Mouse (Mus musculus): ENCODE data around the gene Ccdc160. TPM values are rescaled to one million over a fixed set of nuclear protein-coding genes. Genes with fewer than 3 reads are reported as not detected.
A peak's percentile ranks its signal among the peaks of the same experiment; 100 is the strongest.

Gene Ccdc160
- polyA plus RNA-seq (2015; fragmentation: Nextera tagmentation; extraction: Ambion mirVana) = 7.5 and 7.8 TPM in 2 replicates

DNA sequence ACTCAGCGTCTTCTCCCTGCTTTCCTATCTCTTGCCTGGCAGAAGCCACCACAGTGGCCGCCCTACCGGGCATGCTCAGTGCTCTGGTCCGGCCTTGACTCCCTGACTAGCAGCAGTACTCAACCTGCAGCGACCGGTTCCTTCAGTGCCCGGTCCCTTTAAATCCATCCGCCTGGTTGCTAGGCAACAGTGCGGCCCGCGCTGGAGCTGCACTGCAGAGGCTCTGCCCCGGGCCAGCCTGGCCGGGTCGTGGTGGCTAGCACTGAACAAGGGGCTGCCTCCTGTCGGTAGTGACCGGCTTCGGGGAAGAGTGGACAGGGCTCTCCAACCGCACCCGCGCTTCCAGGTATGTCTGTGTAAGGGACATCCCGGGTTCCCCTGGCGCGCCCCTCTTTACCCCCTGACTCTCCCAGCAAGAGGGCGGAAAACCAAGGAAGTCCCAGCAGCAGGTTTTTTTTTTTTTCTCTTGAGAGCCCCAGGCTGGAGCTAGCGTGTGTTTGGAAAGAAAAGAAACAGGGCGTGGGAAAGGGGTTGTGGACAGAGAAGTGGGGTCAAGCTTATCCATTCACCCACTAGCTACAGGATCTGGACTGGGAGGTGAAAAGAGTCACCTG is at the start of gene Ccdc160:
Gene Ccdc160 (plus strand): TSS at position 221 of the 614 bp plus-strand sequence.

MicroRNAs within 50 kb of the gene (microRNA counts, 519-probe panel; counts per million panel counts)
- microRNA mmu-miR-106a+mmu-miR-17 (5,936 counts per million, percentile 81 among the panel's probes with 10 or more counts), microRNA mmu-miR-18b (40.5 counts per million), microRNA mmu-miR-363 (40.5 counts per million)

Small RNA genes lying within 50 kb of the gene (microRNA-seq; reads per million reads assigned to microRNA genes)
- 116 reads per million, percentile 46 among the genes with 10 or more reads in this experiment for gene Mir106a
- 20.9 reads per million, percentile 26 among the genes with 10 or more reads in this experiment for gene Mir18b
- gene Mir19b-2 = 1.5 reads per million
- 111 reads per million, percentile 46 among the genes with 10 or more reads in this experiment for gene Mir20b
- gene Mir363 = 161 reads per million, percentile 51 among the genes with 10 or more reads in this experiment
- 25.2 reads per million, percentile 28 among the genes with 10 or more reads in this experiment for gene Mir92-2

Other genes starting within 250 kb of the Ccdc160 start
- gene Gpc3, start 177.2 kb upstream of the Ccdc160 start, polyA plus RNA-seq (2015; fragmentation: Nextera tagmentation; extraction: Ambion mirVana) = 89.6 and 113 TPM in 2 replicates
- gene Phf6, start 121.1 kb downstream of the Ccdc160 start, polyA plus RNA-seq (2015; fragmentation: Nextera tagmentation; extraction: Ambion mirVana) = 23.8 and 25.1 TPM in 2 replicates
- gene Hprt, start 196.9 kb downstream of the Ccdc160 start, polyA plus RNA-seq (2015; fragmentation: Nextera tagmentation; extraction: Ambion mirVana) = 244 and 273 TPM in 2 replicates